Mouse (Mus musculus) ES-Bruce4 (cell line): ENCODE results near the gene Dlx5.

Experiments
- CTCF ChIP-seq: IDR thresholded peaks from one replicate; pipeline ENCODE4 v1.8.1; 2011; ENCODE audit warnings: low read depth, low read length
- POLR2A ChIP-seq: IDR thresholded peaks from one replicate; pipeline ENCODE4 v1.8.1; 2011; ENCODE audit warnings: low read length; ENCODE audit not compliant: insufficient read depth

DNA sequence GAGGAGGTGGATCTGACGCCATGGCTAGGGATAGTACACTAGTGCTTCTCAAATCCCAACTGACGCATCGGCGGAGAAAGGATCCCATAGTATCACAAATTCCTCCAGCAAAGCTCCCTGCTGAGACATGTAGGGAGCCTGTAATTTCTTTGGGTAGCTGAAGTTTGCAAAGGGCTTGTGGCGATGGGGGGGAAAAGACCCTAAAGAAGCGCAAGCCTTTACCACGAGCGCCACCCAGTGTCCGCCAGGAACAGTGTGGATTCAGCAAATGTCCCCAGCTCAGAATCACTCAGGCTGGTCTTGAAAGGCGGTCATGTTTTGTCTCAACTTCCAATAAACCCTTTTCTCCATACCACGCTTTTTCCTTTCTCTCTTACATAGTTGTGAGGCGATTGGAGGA, 3.0 kb upstream of the Dlx5 start:
- TF ChIP-seq CTCF (peak; percentile 89), POLR2A (no peak)
